Mouse (Mus musculus) urinary bladder, adult 18-20 months (tissue): ENCODE measurements around the gene Synj2bp.
"Not testable (repeated sequence)": the region's sequence is repeated elsewhere in the genome, so short reads cannot be mapped to it uniquely, and the experiment has no call there.

ENCODE experiments used
- DNase-seq, 2 experiments: peaks; one replicate each; pipeline ENCODE4 v3.0.0; 2022; ENCODE audit warnings: low spot score in 2 of 2, mixed read lengths in 2 of 2

Gene Synj2bp

GRCm38 (mm10) chr12:81532316-81533028 is at the start of gene Synj2bp, which contains the start of gene Gm20498:
Gene Synj2bp, minus strand, starts transcription at chr12:81532911.
Gene Gm20498, minus strand, starts transcription at chr12:81532905.
- peak; percentile 81 for DNase-seq

GRCm38 (mm10) chr12:81568374-81568773 is 35.7 kb upstream of the Synj2bp start, which contains the start of gene Adam21:
Gene Adam21, minus strand, starts transcription at chr12:81568474.
- no peak for DNase-seq

GRCm38 (mm10) chr12:81567931-81568330 is 35.2 kb upstream of the Synj2bp start:
- no peak for DNase-seq

- DNase-seq, result no peak
Measured at GRCm38 (mm10) chr12:81564173-81564572, 31.5 kb upstream of the Synj2bp start.

GRCm38 (mm10) chr12:81549286-81549685 is 16.6 kb upstream of the Synj2bp start:
- no peak for DNase-seq

- no peak for DNase-seq
Measured at GRCm38 (mm10) chr12:81547163-81547562, 14.5 kb upstream of the Synj2bp start.

GRCm38 (mm10) chr12:81533029-81533419 is 313 bp upstream of the Synj2bp start:
- no peak for DNase-seq

- DNase-seq, result not testable (repeated sequence)
Measured at GRCm38 (mm10) chr12:81530587-81530986, 2.1 kb downstream of the Synj2bp start.

GRCm38 (mm10) chr12:81496906-81497305 is 35.8 kb downstream of the Synj2bp start:
- DNase-seq, result not testable (repeated sequence)

GRCm38 (mm10) chr12:81490491-81490890 is 42.2 kb downstream of the Synj2bp start:
- DNase-seq, result no peak

GRCm38 (mm10) chr12:81485311-81485710 is 47.4 kb downstream of the Synj2bp start:
- DNase-seq, result no peak

GRCm38 (mm10) chr12:81484727-81485191 is 48.0 kb downstream of the Synj2bp start, which contains the start of gene Cox16:
Gene Cox16, minus strand, starts transcription at chr12:81485127.
- DNase-seq, result peak; percentile 78 to 85

- no peak for DNase-seq
Measured at GRCm38 (mm10) chr12:81484212-81484611, 48.5 kb downstream of the Synj2bp start.

- DNase-seq, result no peak
Measured at GRCm38 (mm10) chr12:81483656-81484055, 49.1 kb downstream of the Synj2bp start.

GRCm38 (mm10) chr12:81459051-81459450 is 73.7 kb downstream of the Synj2bp start:
- not testable (repeated sequence) for DNase-seq
